Mouse (Mus musculus) lung, postnatal 0 days (tissue): ENCODE results near the gene Dclre1a. TPM values are rescaled to one million over a fixed set of nuclear protein-coding genes. Genes with fewer than 3 reads are reported as not detected.
"Not testable (repeated sequence)": the region's sequence is repeated elsewhere in the genome, so short reads cannot be mapped to it uniquely, and the experiment has no call there.

Experiments used
- ATAC-seq: fragments of 200-750 bp; cut with Nextera tagmentation; 2 replicates; pipeline ENCODE4 v1.8.0; 2017; ENCODE audit warnings: moderate library complexity
- DNase-seq: peaks from one replicate; pipeline ENCODE4 v3.0.0-alpha.2; 2016; ENCODE audit warnings: low spot score
- H3K27ac ChIP-seq: fragments of 300-500 bp; sonication (generic); 2 replicates; pipeline ENCODE4 v1.5.1; 2014; ENCODE audit warnings: antibody characterized with exemption, mild to moderate bottlenecking, low read length, mixed read lengths
- H3K27me3 ChIP-seq: fragments of 300-500 bp; sonication (generic); replicated peaks from 2 replicates; pipeline ENCODE4 v1.6.1; 2014; ENCODE audit warnings: low read length, mixed read lengths; ENCODE audit not compliant: insufficient read depth
- H3K36me3 ChIP-seq: fragments of 300-500 bp; sonication (generic); 2 replicates; pipeline ENCODE4 v1.6.1; 2014; ENCODE audit warnings: low read length, mixed read lengths; ENCODE audit not compliant: insufficient read depth
- H3K4me1 ChIP-seq: fragments of 300-500 bp; sonication (generic); 2 replicates; pipeline ENCODE4 v1.6.1; 2014; ENCODE audit warnings: antibody characterized with exemption, low read depth, low read length, mixed read lengths; ENCODE audit not compliant: insufficient read depth
- H3K4me2 ChIP-seq: fragments of 300-500 bp; sonication (generic); replicated peaks from 2 replicates; pipeline ENCODE4 v1.6.1; 2014; ENCODE audit warnings: low read depth, mild to moderate bottlenecking, low read length, moderate library complexity, mixed read lengths
- H3K4me3 ChIP-seq: fragments of 300-500 bp; sonication (generic); 2 replicates; pipeline ENCODE4 v1.5.1; 2014; ENCODE audit warnings: low read depth, low read length
- H3K9ac ChIP-seq: fragments of 300-500 bp; sonication (generic); replicated peaks from 2 replicates; pipeline ENCODE4 v1.6.1; 2014; ENCODE audit warnings: low read depth, mild to moderate bottlenecking
- H3K9me3 ChIP-seq: fragments of 300-500 bp; sonication (generic); 2 replicates; pipeline ENCODE4 v1.6.1; 2016; ENCODE audit warnings: low read length, mixed read lengths
- CTCF ChIP-seq: IDR thresholded peaks from 2 replicates; pipeline ENCODE4 v1.5.1; 2016; ENCODE audit warnings: antibody characterized with exemption, mild to moderate bottlenecking
- WGBS: fragments of 180-500 bp; shearing (Covaris S2); extraction: QIAGEN DNeasy Blood & Tissue Kit; methylation state at CpG from one replicate; pipeline ENCODE4 v1.1.7; 2014; 5-methylcytosine and 5-hydroxymethylcytosine counted together
- polyA plus RNA-seq: library from polyadenylated mRNA; unstranded; fragments of >200 nt; fragmentation: Nextera tagmentation; extraction: Ambion mirVana; gene quantifications from 2 replicates; pipeline ENCODE4 v1.2.1, GENCODE M21; 2015

Dclre1a gene
- polyA plus RNA-seq, 1 experiment from 2014 or later = 16.7 TPM

- Histone ChIP-seq H3K36me3 (no peaks in the 10 kb centered on the region), H3K27me3 (no peaks in the 10 kb centered on the region), H3K4me1 (peaks cover 4% of the 10 kb centered on the region), H3K9me3 (no peaks in the 10 kb centered on the region), H3K9ac (no peak overlapping the region), H3K4me2 (no peak overlapping the region), H3K27ac (no peak overlapping the region), H3K4me3 (no peak overlapping the region)
- no peak for TF ChIP-seq CTCF
- no peak for DNase-seq
- no peak for ATAC-seq
- WGBS = 74% methylated on average over 12 of the region's 12 CpGs
Observed at GRCm38 (mm10) chr19:56531251-56531650, 16.8 kb downstream of the Dclre1a start.

- H3K9me3 ChIP-seq, H3K4me2 ChIP-seq, H3K36me3 ChIP-seq, H3K4me3 ChIP-seq, H3K27ac ChIP-seq, H3K4me1 ChIP-seq, ATAC-seq, H3K9ac ChIP-seq, H3K27me3 ChIP-seq, DNase-seq: not testable (repeated sequence)
- no CpG with 5 or more reads among the region's 11 CpGs for WGBS
Observed at GRCm38 (mm10) chr19:56530529-56530928, 17.5 kb downstream of the Dclre1a start.

- H3K9ac ChIP-seq, H3K4me2 ChIP-seq, DNase-seq, H3K27me3 ChIP-seq, H3K27ac ChIP-seq, H3K9me3 ChIP-seq, ATAC-seq, H3K4me3 ChIP-seq, H3K4me1 ChIP-seq, H3K36me3 ChIP-seq: not testable (repeated sequence)
- WGBS = no CpG with 5 or more reads among the region's 7 CpGs
Observed at GRCm38 (mm10) chr19:56519408-56519807, 28.6 kb downstream of the Dclre1a start.

GRCm38 (mm10) chr19:56513527-56513926 is 34.5 kb downstream of the Dclre1a start:
- DNase-seq, H3K4me1 ChIP-seq, H3K4me2 ChIP-seq, H3K9ac ChIP-seq, ATAC-seq, H3K27ac ChIP-seq, H3K36me3 ChIP-seq, H3K4me3 ChIP-seq, H3K27me3 ChIP-seq, H3K9me3 ChIP-seq: not testable (repeated sequence)
- no CpG with 5 or more reads among the region's 2 CpGs for WGBS

GRCm38 (mm10) chr19:56511207-56511606 is 36.8 kb downstream of the Dclre1a start:
- not testable (repeated sequence) for H3K36me3 ChIP-seq, H3K4me2 ChIP-seq, H3K9me3 ChIP-seq, H3K27ac ChIP-seq, ATAC-seq, H3K9ac ChIP-seq, H3K4me3 ChIP-seq, H3K27me3 ChIP-seq, H3K4me1 ChIP-seq, DNase-seq
- WGBS = no CpG with 5 or more reads among the region's 4 CpGs

- not testable (repeated sequence) for H3K27me3 ChIP-seq, ATAC-seq, H3K4me1 ChIP-seq, H3K9me3 ChIP-seq, H3K9ac ChIP-seq, H3K27ac ChIP-seq, H3K4me2 ChIP-seq, DNase-seq, H3K4me3 ChIP-seq, H3K36me3 ChIP-seq
- WGBS = no CpG with 5 or more reads among the region's 5 CpGs
Observed at GRCm38 (mm10) chr19:56503525-56503924, 44.5 kb downstream of the Dclre1a start.

- not testable (repeated sequence) for H3K4me2 ChIP-seq, H3K4me1 ChIP-seq, H3K9ac ChIP-seq, H3K27ac ChIP-seq, H3K9me3 ChIP-seq, H3K27me3 ChIP-seq, DNase-seq, ATAC-seq, H3K36me3 ChIP-seq, H3K4me3 ChIP-seq
- WGBS = no CpG with 5 or more reads among the region's 5 CpGs
Observed at GRCm38 (mm10) chr19:56503069-56503468, 45.0 kb downstream of the Dclre1a start.

- not testable (repeated sequence) for H3K9ac ChIP-seq, H3K9me3 ChIP-seq, ATAC-seq, H3K4me3 ChIP-seq, DNase-seq, H3K27me3 ChIP-seq, H3K36me3 ChIP-seq, H3K4me1 ChIP-seq, H3K27ac ChIP-seq, H3K4me2 ChIP-seq
- no CpG with 5 or more reads among the region's 2 CpGs for WGBS
Observed at GRCm38 (mm10) chr19:56494157-56494556, 53.9 kb downstream of the Dclre1a start.
